Mouse (Mus musculus): ENCODE data around the gene Tcf7l2.

GRCm38 (mm10) chr19:55791886-55792285 is 50.3 kb downstream of the Tcf7l2 start:
- TF ChIP-seq POLR2A (IDR thresholded peaks at IDR 0.05; ENCODE audit: control insufficient read depth, low read depth, low read length) (no peak), CTCF (IDR thresholded peaks at IDR 0.05; ENCODE audit: control insufficient read depth, insufficient read depth, insufficient replicate concordance, low read depth, low read length) (no peak)

Data from testis, adult 2 months (tissue).